Mouse (Mus musculus) layer of hippocampus, postnatal 14 days (tissue): ENCODE data around the gene Hyal2. TPM values are rescaled to one million over a fixed set of nuclear protein-coding genes. Genes with fewer than 3 reads are reported as not detected.

Source experiments
- DNase-seq, 2 experiments: peaks; one replicate each; pipeline ENCODE4 v3.0.0; 2021 to 2022; ENCODE audit warnings: low spot score in 2 of 2, mixed read lengths in 1 of 2
- total RNA-seq, 2 experiments: library from RNA; stranded (reverse); gene quantifications; 2 replicates each; pipeline ENCODE4 v1.2.3; 2021

The Hyal2 gene
- total RNA-seq, 2 experiments from 2014 or later: 14.6 to 16.8 TPM

DNA sequence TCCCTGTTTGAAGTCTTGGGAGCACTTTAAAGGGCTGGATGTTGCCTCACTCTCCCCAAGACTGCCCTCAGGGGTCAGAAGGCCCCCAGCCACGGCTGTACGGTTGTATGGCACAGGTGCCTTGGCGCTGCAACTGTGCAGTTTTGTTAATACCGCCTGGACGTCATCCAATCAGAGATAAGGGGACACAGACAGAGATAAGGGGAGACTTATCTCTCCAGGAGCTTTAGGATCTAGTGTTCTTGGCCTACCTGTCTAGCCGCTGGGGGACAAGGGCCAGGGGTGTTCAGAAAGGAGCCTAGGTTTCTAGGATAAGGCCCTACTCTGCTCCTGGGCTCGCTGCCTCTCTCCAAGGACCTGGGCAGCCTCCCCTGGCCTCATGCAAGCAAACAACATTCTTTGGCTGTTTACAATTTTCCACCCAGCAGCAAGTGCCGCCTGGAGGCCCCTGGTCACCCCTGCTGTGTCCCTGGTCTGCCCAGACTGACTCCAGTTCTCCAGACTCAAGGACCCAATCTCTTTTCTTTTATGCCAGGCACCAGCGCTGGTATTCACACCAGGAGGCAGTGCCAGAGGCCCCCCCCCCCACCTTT, 40.0 kb downstream of the Hyal2 start:
- no peak for DNase-seq

DNA sequence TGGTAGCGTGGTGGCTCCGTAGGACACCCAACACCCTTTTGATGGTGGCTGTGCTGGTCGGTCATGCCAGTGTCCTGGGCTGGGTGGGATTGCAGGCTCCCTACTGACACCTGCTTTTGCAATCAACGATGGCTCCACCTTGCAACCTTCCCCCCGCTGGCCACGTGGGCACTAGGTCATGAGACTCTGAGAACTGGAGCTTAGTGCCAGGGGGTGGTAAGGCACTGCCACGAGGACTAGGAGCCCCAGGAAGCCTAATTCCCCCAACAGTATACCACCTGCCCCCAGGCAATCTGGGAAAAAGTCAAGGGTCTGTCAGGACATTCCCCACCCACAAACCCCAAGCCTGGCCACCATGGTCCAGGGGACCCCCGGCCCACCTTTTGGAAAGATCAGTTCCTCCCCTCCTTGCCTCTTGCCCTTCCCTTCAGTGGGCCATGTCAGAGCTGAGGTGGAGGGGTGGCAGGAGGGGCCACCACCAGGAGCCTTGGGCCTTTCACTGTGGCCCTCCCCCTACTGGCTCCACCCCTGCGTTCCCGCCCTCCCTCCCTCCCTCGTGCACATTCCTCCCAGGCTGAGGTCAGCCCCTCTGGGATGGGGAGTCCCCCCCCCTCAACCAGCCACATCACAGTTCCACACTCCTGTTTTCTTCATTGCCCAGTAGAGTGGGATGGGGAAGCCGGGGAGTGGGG, 41.1 kb downstream of the Hyal2 start, which contains the start of gene Sema3b:
Sema3b (minus strand) TSS at position 489 of the 692 bp plus-strand sequence.
- DNase-seq: no peak

DNA sequence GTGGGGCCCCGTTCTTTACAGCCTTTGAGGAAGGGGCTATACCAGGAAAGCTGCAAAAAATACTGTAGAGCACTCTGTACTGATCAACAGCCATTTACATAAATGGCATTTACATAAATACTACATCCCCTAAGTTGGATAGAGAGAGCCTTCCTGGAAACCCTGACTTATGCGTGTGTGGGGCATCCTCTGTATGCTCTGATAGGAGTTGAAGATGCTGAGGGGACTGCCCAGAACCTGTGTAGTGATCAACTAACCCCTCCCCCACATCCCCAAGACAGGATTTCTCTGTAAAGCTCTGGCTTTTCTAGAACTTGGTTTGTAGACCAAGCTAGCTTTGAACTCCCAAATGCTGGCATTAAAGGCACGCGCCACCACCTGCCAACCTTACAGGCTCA, 41.7 kb downstream of the Hyal2 start:
- DNase-seq: no peak

DNA sequence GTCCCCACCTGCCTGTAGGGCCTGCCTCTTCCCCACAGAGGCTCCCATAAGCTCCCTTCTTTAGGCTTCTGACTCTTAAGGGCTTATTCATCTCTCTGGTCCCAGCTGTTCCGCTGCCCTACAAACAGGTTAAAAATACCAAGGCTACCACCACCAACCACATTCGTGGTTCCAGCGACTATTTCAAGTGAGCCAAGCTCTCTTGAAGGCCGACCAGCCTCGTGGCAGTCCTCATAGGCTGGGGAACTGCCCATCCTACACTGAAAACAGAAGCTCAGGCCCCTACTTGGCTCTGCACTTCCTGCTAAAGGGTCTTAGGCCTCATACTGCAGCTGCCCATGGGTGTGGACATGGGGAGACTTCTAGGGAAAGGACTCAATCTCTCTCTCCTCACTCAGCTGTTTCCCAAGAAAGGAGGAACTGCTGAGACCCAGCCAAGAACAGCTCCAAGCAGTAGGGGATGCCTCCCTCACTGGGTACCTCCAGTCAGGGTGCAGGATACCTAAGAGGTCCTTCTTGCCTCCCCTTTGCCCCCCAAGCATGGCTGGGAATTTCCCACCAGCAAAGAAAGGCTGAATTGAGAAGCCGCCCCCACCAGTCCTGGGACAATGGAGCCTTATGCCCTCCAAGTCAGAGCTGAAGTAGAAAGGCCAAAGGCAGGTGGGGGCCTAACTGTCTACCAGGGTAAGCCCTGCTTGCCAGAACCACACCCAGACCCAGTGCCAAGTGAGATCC, 43.9 kb downstream of the Hyal2 start:
- no peak for DNase-seq

DNA sequence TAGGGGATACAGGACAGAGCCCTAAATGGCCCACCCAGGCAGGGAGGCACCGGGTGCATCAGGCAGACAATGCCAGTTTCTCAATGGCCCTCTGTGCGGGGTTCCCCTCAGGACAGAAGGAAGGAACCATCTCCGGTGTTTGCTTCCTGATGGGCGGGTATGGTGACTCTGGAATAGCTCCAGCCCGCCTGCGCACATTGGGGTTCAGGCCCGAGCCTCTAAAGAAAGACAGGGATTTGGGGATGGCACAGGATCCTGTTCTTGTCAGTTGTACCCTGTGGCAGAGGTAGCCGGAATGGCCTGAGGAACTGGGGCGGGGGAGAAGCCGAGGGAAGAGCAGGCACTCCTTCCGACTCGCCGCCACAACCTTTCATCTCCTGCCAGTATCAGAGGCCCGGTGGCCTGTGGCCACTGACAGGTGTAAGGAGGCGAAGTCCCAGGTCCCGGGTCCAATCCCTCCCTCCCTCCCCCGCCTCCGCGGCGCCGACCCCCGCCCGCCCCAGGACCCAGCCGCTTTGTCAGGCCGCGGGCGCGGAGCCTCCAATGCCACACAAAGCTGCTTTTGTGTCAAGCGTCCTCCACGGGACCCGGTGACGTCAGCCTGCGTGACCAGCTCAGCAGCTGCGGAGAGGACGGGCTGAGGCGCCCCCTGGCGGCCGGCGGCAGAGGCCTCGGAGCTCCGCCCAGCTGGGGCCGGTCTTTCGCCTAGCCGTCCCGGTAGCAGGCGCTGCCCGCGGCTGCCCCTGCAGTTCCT, 44.6 kb downstream of the Hyal2 start:
- DNase-seq: peak; percentile 98 to 99

DNA sequence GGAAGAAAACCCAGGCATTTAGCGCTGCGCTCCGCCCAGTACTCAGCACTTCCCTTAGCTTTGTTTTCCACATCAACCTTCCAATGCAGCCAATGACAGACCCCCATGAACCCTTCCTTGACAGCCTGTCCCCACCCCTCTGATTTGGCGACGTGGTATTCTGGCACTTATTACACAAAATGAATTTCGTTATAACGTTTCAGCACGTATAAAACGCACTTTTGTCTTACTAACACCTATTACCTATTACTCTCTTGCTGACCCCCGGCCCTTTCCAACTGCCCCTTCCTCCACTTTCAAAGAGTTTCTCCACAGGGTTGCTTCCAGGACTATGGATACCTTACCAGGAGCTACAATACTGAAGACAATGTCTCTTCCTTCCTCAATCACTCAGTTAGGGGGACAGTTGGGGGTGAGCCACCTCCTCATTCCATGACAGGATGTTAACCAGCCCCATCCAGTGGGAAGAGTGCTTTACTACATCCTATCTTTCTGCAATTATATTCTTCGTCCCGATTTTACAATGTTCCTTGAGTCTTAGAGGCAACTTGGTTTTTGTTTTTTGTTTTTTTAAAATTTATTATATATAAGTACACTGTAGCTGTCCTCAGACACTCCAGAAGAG, 45.3 kb downstream of the Hyal2 start:
- no peak for DNase-seq

DNA sequence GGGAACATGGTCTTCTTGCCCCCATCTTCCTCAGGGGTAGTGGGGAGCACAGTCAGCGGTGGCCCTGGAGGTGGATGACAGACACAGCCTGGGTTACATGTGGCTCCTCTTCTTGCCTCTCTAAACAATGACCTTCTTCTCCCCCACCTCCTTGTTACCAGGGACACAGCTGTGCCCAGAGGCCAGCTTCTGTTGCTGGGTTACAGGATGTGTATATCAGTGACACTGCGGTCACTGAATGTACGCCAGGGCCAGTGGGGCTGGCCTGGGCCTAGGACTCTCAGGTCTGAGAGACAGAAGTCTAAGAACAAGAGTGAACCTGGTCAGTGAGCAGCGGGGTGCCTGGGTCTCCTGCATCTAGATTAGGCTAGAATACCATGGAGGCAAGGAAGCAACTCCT, 47.3 kb downstream of the Hyal2 start:
- no peak for DNase-seq

DNA sequence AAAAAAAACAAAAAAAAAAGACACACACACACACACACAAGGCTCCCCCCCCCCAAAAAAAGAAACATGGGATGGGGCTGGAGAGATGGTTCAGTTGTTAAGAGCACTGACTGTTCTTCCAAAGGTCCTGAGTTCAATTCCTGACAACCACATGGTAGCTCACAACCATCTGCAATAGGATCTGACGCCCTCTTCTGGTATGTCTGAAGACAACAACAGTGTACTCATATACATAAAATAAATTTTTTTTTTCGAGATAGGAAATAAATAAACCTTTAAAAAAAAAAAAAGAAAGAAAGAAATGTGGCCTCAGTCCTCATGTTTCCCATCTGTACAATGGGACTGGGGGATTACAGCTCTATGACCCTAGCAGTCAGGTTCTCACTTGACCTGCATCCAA, 49.7 kb downstream of the Hyal2 start:
- DNase-seq: no peak

DNA sequence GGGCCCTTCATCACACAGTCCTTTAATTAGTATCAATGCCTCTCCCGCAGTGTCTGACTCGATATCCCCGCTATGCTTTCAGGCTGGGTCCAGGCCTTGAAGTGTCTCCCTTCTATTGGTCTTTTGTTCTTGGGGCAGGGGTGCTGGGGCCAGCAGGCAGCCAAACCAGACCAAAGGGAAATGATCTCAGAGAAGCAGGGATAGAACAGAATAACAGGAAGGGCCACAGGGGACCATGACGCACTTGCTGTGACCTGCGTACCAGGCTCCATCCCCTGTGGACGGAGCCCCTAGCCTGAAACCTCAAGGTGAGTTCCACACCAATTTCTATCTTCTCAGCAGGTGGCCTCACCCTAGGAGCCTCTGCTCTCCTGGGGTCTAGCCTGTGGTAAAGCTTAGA, 50.4 kb downstream of the Hyal2 start:
- no peak for DNase-seq

DNA sequence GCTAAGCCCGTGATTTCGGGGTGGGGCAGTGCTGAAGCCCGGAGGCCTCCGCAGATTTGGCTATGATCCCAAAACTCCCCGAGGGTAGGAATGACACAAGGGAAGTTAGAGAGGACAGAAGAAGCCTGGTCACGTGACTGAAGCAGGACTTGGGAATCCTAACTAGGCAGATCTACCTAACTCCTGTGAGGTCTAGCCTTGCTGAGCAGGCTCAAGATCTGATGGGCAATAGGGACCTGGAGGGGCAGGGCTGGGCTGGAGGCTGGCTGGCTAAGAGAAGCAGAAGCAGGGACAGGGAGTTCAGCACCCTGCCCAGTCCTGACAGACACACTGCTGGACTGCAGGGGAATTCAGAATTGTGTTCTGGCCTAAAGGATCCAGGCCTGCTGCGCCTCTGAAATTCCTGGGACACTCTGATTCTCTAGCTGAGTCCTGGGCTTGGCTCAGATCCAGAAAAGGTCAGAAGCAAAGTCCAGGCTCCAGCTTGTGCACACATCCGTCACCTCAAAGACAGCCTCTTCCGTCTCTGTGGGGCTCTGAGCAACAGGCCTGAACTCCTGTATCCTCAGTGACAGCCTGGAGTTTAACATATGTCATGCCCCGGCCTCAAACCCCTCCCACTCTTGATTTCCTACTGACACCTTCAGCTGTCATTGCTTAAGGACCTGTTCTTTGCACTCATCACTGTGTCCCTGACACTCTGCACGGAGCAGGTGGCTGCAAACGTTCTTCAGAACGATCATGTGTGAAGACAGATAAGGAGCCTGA, 51.2 kb downstream of the Hyal2 start:
- DNase-seq: no peak

DNA sequence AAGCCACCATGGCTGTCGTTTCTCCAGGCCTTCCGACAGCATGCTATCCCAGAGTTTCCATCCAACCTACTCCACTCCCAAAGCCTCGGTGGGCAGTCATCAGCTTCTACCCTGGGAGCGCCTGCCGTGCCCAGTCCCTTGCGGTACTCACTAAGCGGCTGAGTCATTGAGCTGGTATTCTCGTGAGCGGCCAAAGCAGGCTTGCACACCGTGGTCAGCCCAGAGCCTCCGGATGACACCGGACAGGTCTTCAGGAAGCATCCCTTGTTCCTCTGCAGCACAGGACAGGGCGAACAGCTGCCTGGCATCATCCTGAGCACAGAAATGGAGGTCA, 51.8 kb downstream of the Hyal2 start:
- DNase-seq: no peak

DNA sequence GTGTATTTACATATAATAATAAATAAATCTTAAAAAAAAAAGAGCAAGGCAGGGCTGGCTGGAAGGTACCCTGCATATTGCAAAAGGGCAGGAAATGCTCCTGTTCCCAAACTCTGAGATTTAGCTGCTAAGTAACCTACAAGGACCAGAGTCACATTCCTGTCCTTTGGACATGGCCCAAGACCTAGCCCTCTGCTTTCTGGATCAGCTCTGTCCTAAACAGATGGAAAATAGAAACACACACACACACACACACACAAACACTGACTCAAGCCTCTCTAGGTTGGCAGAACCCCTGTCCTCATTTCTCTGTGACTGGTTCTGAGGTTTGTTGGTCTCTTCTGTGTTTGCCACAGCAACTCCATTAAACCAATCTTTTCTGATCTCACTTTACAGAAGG, 53.2 kb downstream of the Hyal2 start:
- no peak for DNase-seq

Other genes starting within 250 kb of the Hyal2 start
- gene Hemk1, start 229.6 kb upstream of the Hyal2 start, total RNA-seq: 10 to 100 TPM; 16.1 to 18.5 TPM
- 1 to 10 TPM; 2.6 to 2.9 TPM for gene 6430571L13Rik, start 227.3 kb upstream of the Hyal2 start, total RNA-seq
- 10 to 100 TPM; 19.5 to 24.2 TPM for gene Cacna2d2, start 168.3 kb upstream of the Hyal2 start, total RNA-seq
- gene Tmem115, start 34.0 kb upstream of the Hyal2 start, total RNA-seq: 10 to 100 TPM; 33.3 to 38.1 TPM
- 10 to 100 TPM; 16.7 to 17.8 TPM for gene Cyb561d2, start 25.8 kb upstream of the Hyal2 start, total RNA-seq
- gene Nprl2, start 25.7 kb upstream of the Hyal2 start, total RNA-seq: 10 to 100 TPM; 28.7 to 34.5 TPM
- gene Zmynd10, start 20.6 kb upstream of the Hyal2 start, total RNA-seq: 1 to 10 TPM; 2.0 to 3.7 TPM
- gene Rassf1, start 16.4 kb upstream of the Hyal2 start, total RNA-seq: 10 to 100 TPM; 14.5 to 16.0 TPM
- 10 to 100 TPM; 63.0 to 64.1 TPM for gene Tusc2, start 4.7 kb upstream of the Hyal2 start, total RNA-seq
- 1 to 10 TPM; 4.8 to 6.3 TPM for gene Hyal1, start 9.0 kb downstream of the Hyal2 start, total RNA-seq
- gene Naa80, start 10.9 kb downstream of the Hyal2 start, total RNA-seq: 10 to 100 TPM in 1 of 2 experiments, 1 to 10 TPM in 1; 9.5 to 10.0 TPM
- gene Hyal3, start 12.9 kb downstream of the Hyal2 start, total RNA-seq: 1 to 10 TPM in 1 of 2 experiments, under 1 TPM in 1; 0.95 to 1.5 TPM
- 10 to 100 TPM; 12.1 to 13.0 TPM for gene Ifrd2, start 19.7 kb downstream of the Hyal2 start, total RNA-seq
- gene Sema3b, start 41.3 kb downstream of the Hyal2 start, total RNA-seq: 1 to 10 TPM; 2.0 to 4.9 TPM
- gene Gnai2, start 67.4 kb downstream of the Hyal2 start, total RNA-seq: 100 to 1,000 TPM; 215 to 224 TPM
- gene Slc38a3, start 101.6 kb downstream of the Hyal2 start, total RNA-seq: 10 to 100 TPM; 83.3 to 98.4 TPM
- under 1 TPM in 1 of 2 experiments, not detected in 1; 0.60 TPM for gene Gnat1, start 111.8 kb downstream of the Hyal2 start, total RNA-seq
- gene Sema3f, start 142.5 kb downstream of the Hyal2 start, total RNA-seq: 1 to 10 TPM; 4.3 to 4.8 TPM
- gene Rbm5, start 203.1 kb downstream of the Hyal2 start, total RNA-seq: 100 to 1,000 TPM; 157 to 160 TPM